Mouse (Mus musculus) megakaryocyte, embryonic 14.5 days (primary cell): ENCODE results near the gene Vmn1r39.

ENCODE experiments used
- FLI1 ChIP-seq: IDR thresholded peaks from 2 replicates; pipeline ENCODE4 v1.6.1; 2012; ENCODE audit warnings: low read length, inconsistent platforms, mixed read lengths
- GATA1 ChIP-seq: IDR thresholded peaks from 3 replicates; pipeline ENCODE4 v1.6.1; 2012; ENCODE audit warnings: mixed read lengths, low read length, inconsistent platforms, borderline replicate concordance

GRCm38 (mm10) chr6:66859391-66859790 is 49.0 kb upstream of the Vmn1r39 start:
- no peak for TF ChIP-seq GATA1
- no peak for TF ChIP-seq FLI1
